Mouse (Mus musculus): ENCODE measurements at regions not wholly inside any gene's neighbourhood (a gene's known extent, or its start where the extent isn't known, plus 50 kb on each side); places are given as distances from the start of the nearest gene placed in this dataset.

GRCm38 (mm10) chr1:153962161-153962720 is 62.2 kb upstream of the Teddm2 start:
- Histone ChIP-seq H3K9ac (ENCODE audit: low read depth, low read length) (no peak overlapping the region), H3K4me2 (replicated peaks; ENCODE audit: low read depth, low read length) (no peak overlapping the region), H3K27ac (ENCODE audit: low read depth, low read length) (no peak overlapping the region), H3K4me3 (ENCODE audit: low read length) (no peak overlapping the region), H3K27me3 (ENCODE audit: control insufficient read depth, insufficient read depth, low read length) (no peaks in the 10 kb centered on the region), H3K4me1 (ENCODE audit: control insufficient read depth, insufficient read depth, low read length) (no peaks in the 10 kb centered on the region), H3K9me3 (ENCODE audit: control insufficient read depth, low read length) (no peaks in the 10 kb centered on the region), H3K36me3 (ENCODE audit: control insufficient read depth, insufficient read depth, low read length) (no peaks in the 10 kb centered on the region)
- no peak for ATAC-seq (ENCODE audit: low FRiP score, low TSS enrichment)
- WGBS, result 75% methylated on average over 8 of the region's 8 CpGs

GRCm38 (mm10) chr1:153963744-153964342 is 63.8 kb upstream of the Teddm2 start:
- ATAC-seq (ENCODE audit: low FRiP score, low TSS enrichment), result peak; percentile 69; the same call in 1 of the 2 replicates
- Histone ChIP-seq H3K4me1 (ENCODE audit: control insufficient read depth, insufficient read depth, low read length) (no peaks in the 10 kb centered on the region), H3K27me3 (ENCODE audit: control insufficient read depth, insufficient read depth, low read length) (no peaks in the 10 kb centered on the region), H3K36me3 (ENCODE audit: control insufficient read depth, insufficient read depth, low read length) (no peaks in the 10 kb centered on the region), H3K9me3 (ENCODE audit: control insufficient read depth, low read length) (no peaks in the 10 kb centered on the region), H3K27ac (ENCODE audit: low read depth, low read length) (no peak overlapping the region; the same call in 1 of the 2 replicates), H3K4me2 (replicated peaks; ENCODE audit: low read depth, low read length) (no peak overlapping the region), H3K9ac (ENCODE audit: low read depth, low read length) (no peak overlapping the region), H3K4me3 (ENCODE audit: low read length) (no peak overlapping the region)
- 33% methylated on average over 9 of the region's 9 CpGs for WGBS

- 75% methylated on average over 4 of the region's 4 CpGs for WGBS
- Histone ChIP-seq H3K27me3 (ENCODE audit: control insufficient read depth, insufficient read depth, low read length) (no peaks in the 10 kb centered on the region), H3K4me3 (ENCODE audit: low read length) (no peak overlapping the region), H3K9me3 (ENCODE audit: control insufficient read depth, low read length) (no peaks in the 10 kb centered on the region), H3K4me2 (replicated peaks; ENCODE audit: low read depth, low read length) (no peak overlapping the region), H3K9ac (ENCODE audit: low read depth, low read length) (no peak overlapping the region), H3K36me3 (ENCODE audit: control insufficient read depth, insufficient read depth, low read length) (no peaks in the 10 kb centered on the region), H3K4me1 (ENCODE audit: control insufficient read depth, insufficient read depth, low read length) (no peaks in the 10 kb centered on the region), H3K27ac (ENCODE audit: low read depth, low read length) (no peak overlapping the region)
- no peak for ATAC-seq (ENCODE audit: low FRiP score, low TSS enrichment)
Measured at GRCm38 (mm10) chr1:153969401-153969800, 69.4 kb upstream of the Teddm2 start.

- 67% methylated on average over 1 of the region's 1 CpGs for WGBS
- Histone ChIP-seq H3K36me3 (ENCODE audit: control insufficient read depth, insufficient read depth, low read length) (no peaks in the 10 kb centered on the region), H3K27me3 (ENCODE audit: control insufficient read depth, insufficient read depth, low read length) (no peaks in the 10 kb centered on the region), H3K4me1 (ENCODE audit: control insufficient read depth, insufficient read depth, low read length) (no peaks in the 10 kb centered on the region), H3K4me3 (ENCODE audit: low read length) (no peak overlapping the region), H3K4me2 (replicated peaks; ENCODE audit: low read depth, low read length) (no peak overlapping the region), H3K27ac (ENCODE audit: low read depth, low read length) (no peak overlapping the region), H3K9me3 (ENCODE audit: control insufficient read depth, low read length) (no peaks in the 10 kb centered on the region), H3K9ac (ENCODE audit: low read depth, low read length) (no peak overlapping the region)
- no peak for ATAC-seq (ENCODE audit: low FRiP score, low TSS enrichment)
Measured at GRCm38 (mm10) chr1:153974300-153974699, 74.3 kb upstream of the Teddm2 start.

- Histone ChIP-seq H3K4me2 (replicated peaks; ENCODE audit: low read depth, low read length) (no peak overlapping the region), H3K36me3 (ENCODE audit: control insufficient read depth, insufficient read depth, low read length) (no peaks in the 10 kb centered on the region), H3K27me3 (ENCODE audit: control insufficient read depth, insufficient read depth, low read length) (no peaks in the 10 kb centered on the region), H3K27ac (ENCODE audit: low read depth, low read length) (no peak overlapping the region), H3K9ac (ENCODE audit: low read depth, low read length) (no peak overlapping the region), H3K4me1 (ENCODE audit: control insufficient read depth, insufficient read depth, low read length) (no peaks in the 10 kb centered on the region), H3K9me3 (ENCODE audit: control insufficient read depth, low read length) (no peaks in the 10 kb centered on the region), H3K4me3 (ENCODE audit: low read length) (no peak overlapping the region)
- no peak for ATAC-seq (ENCODE audit: low FRiP score, low TSS enrichment)
- 45% methylated on average over 5 of the region's 5 CpGs for WGBS
Measured at GRCm38 (mm10) chr1:153977963-153978726, 78.1 kb upstream of the Teddm2 start.

GRCm38 (mm10) chr1:153980886-153981285 is 80.9 kb upstream of the Teddm2 start:
- Histone ChIP-seq H3K27ac (ENCODE audit: low read depth, low read length) (no peak overlapping the region), H3K9ac (ENCODE audit: low read depth, low read length) (no peak overlapping the region), H3K27me3 (ENCODE audit: control insufficient read depth, insufficient read depth, low read length) (no peaks in the 10 kb centered on the region), H3K4me3 (ENCODE audit: low read length) (no peak overlapping the region), H3K9me3 (ENCODE audit: control insufficient read depth, low read length) (no peaks in the 10 kb centered on the region), H3K4me1 (ENCODE audit: control insufficient read depth, insufficient read depth, low read length) (no peaks in the 10 kb centered on the region), H3K36me3 (ENCODE audit: control insufficient read depth, insufficient read depth, low read length) (no peaks in the 10 kb centered on the region), H3K4me2 (replicated peaks; ENCODE audit: low read depth, low read length) (no peak overlapping the region)
- 58% methylated on average over 6 of the region's 6 CpGs for WGBS
- ATAC-seq (ENCODE audit: low FRiP score, low TSS enrichment), result no peak

- 93% methylated on average over 5 of the region's 5 CpGs for WGBS
- no peaks in the 10 kb centered on the region for H3K36me3 ChIP-seq (ENCODE audit: control insufficient read depth, insufficient read depth, low read length)
- H3K4me2 ChIP-seq (replicated peaks; ENCODE audit: low read depth, low read length), result no peak overlapping the region
- no peak overlapping the region for H3K27ac ChIP-seq (ENCODE audit: low read depth, low read length)
- no peak overlapping the region for H3K9ac ChIP-seq (ENCODE audit: low read depth, low read length)
- H3K27me3 ChIP-seq (ENCODE audit: control insufficient read depth, insufficient read depth, low read length), result no peaks in the 10 kb centered on the region
- no peaks in the 10 kb centered on the region for H3K4me1 ChIP-seq (ENCODE audit: control insufficient read depth, insufficient read depth, low read length)
- no peak for ATAC-seq (ENCODE audit: low FRiP score, low TSS enrichment)
- H3K9me3 ChIP-seq (ENCODE audit: control insufficient read depth, low read length), result no peaks in the 10 kb centered on the region
- H3K4me3 ChIP-seq (ENCODE audit: low read length), result no peak overlapping the region
Measured at GRCm38 (mm10) chr1:153985595-153985994, 85.6 kb upstream of the Teddm2 start.

- Histone ChIP-seq H3K4me1 (ENCODE audit: control insufficient read depth, insufficient read depth, low read length) (no peaks in the 10 kb centered on the region), H3K36me3 (ENCODE audit: control insufficient read depth, insufficient read depth, low read length) (no peaks in the 10 kb centered on the region), H3K4me3 (ENCODE audit: low read length) (no peak overlapping the region), H3K4me2 (replicated peaks; ENCODE audit: low read depth, low read length) (no peak overlapping the region), H3K27me3 (ENCODE audit: control insufficient read depth, insufficient read depth, low read length) (no peaks in the 10 kb centered on the region), H3K27ac (ENCODE audit: low read depth, low read length) (no peak overlapping the region), H3K9ac (ENCODE audit: low read depth, low read length) (no peak overlapping the region), H3K9me3 (ENCODE audit: control insufficient read depth, low read length) (no peaks in the 10 kb centered on the region)
- no peak for ATAC-seq (ENCODE audit: low FRiP score, low TSS enrichment)
- 66% methylated on average over 6 of the region's 6 CpGs for WGBS
Measured at GRCm38 (mm10) chr1:153986632-153987031, 86.6 kb upstream of the Teddm2 start.

GRCm38 (mm10) chr1:153988297-153988696 is 88.3 kb upstream of the Teddm2 start:
- Histone ChIP-seq H3K36me3 (ENCODE audit: control insufficient read depth, insufficient read depth, low read length) (no peaks in the 10 kb centered on the region), H3K4me1 (ENCODE audit: control insufficient read depth, insufficient read depth, low read length) (no peaks in the 10 kb centered on the region), H3K9ac (ENCODE audit: low read depth, low read length) (no peak overlapping the region), H3K27ac (ENCODE audit: low read depth, low read length) (no peak overlapping the region), H3K4me3 (ENCODE audit: low read length) (no peak overlapping the region), H3K9me3 (ENCODE audit: control insufficient read depth, low read length) (no peaks in the 10 kb centered on the region), H3K4me2 (replicated peaks; ENCODE audit: low read depth, low read length) (no peak overlapping the region), H3K27me3 (ENCODE audit: control insufficient read depth, insufficient read depth, low read length) (no peaks in the 10 kb centered on the region)
- 27% methylated on average over 2 of the region's 2 CpGs for WGBS
- no peak for ATAC-seq (ENCODE audit: low FRiP score, low TSS enrichment)
